Mouse (Mus musculus) liver, postnatal 0 days (tissue): ENCODE measurements around the gene Mypn. TPM values are rescaled to one million over a fixed set of nuclear protein-coding genes. Genes with fewer than 3 reads are reported as not detected.

Source experiments
- ATAC-seq: fragments of 200-750 bp; cut with Nextera tagmentation; 2 replicates; pipeline ENCODE4 v1.8.0; 2017; ENCODE audit warnings: mild to moderate bottlenecking, moderate library complexity
- DNase-seq: peaks from one replicate; pipeline ENCODE4 v3.0.0-alpha.2; 2016
- H3K27ac ChIP-seq: fragments of 300-500 bp; sonication (generic); 2 replicates; pipeline ENCODE4 v1.5.1; 2014; ENCODE audit warnings: antibody characterized with exemption, moderate library complexity, mild to moderate bottlenecking, low read depth
- H3K27me3 ChIP-seq: fragments of 300-500 bp; sonication (generic); 2 replicates; pipeline ENCODE4 v1.6.1; 2014; ENCODE audit warnings: low read length, control low read depth, mixed read lengths; ENCODE audit not compliant: insufficient read depth
- H3K36me3 ChIP-seq: fragments of 300-500 bp; sonication (generic); replicated peaks from 2 replicates; pipeline ENCODE4 v1.6.1; 2014; ENCODE audit warnings: mild to moderate bottlenecking, control low read depth, low read length, moderate library complexity, mixed read lengths; ENCODE audit not compliant: insufficient read depth
- H3K4me1 ChIP-seq: fragments of 300-500 bp; sonication (generic); 2 replicates; pipeline ENCODE4 v1.6.1; 2014; ENCODE audit warnings: antibody characterized with exemption, mild to moderate bottlenecking, control low read depth; ENCODE audit not compliant: insufficient read depth
- H3K4me2 ChIP-seq: fragments of 300-500 bp; sonication (generic); 2 replicates; pipeline ENCODE4 v1.6.1; 2014; ENCODE audit warnings: low read depth, mild to moderate bottlenecking, low read length, moderate library complexity, mixed read lengths
- H3K4me3 ChIP-seq: fragments of 300-500 bp; sonication (generic); 2 replicates; pipeline ENCODE4 v1.5.1; 2014; ENCODE audit warnings: low read depth, low read length
- H3K9ac ChIP-seq: fragments of 300-500 bp; sonication (generic); replicated peaks from 2 replicates; pipeline ENCODE4 v1.6.1; 2014; ENCODE audit warnings: mild to moderate bottlenecking, moderate library complexity
- H3K9me3 ChIP-seq: fragments of 300-500 bp; sonication (generic); 2 replicates; pipeline ENCODE4 v1.6.1; 2016; ENCODE audit warnings: mild to moderate bottlenecking, control low read depth, low read length, mixed read lengths
- CTCF ChIP-seq: sonication (generic); IDR thresholded peaks from 2 replicates; pipeline ENCODE4 v1.5.1; 2016; ENCODE audit warnings: antibody characterized with exemption, low read depth
- EP300 ChIP-seq: IDR thresholded peaks from 2 replicates; pipeline ENCODE4 v1.6.1; 2016; ENCODE audit warnings: antibody characterized with exemption, low read depth, mild to moderate bottlenecking
- WGBS: fragments of 180-500 bp; shearing (Covaris S2); extraction: QIAGEN DNeasy Blood & Tissue Kit; methylation state at CpG from one replicate; pipeline ENCODE4 v1.1.7; 2014; ENCODE audit not compliant: insufficient replicate concordance; 5-methylcytosine and 5-hydroxymethylcytosine counted together
- polyA plus RNA-seq: library from polyadenylated mRNA; unstranded; fragments of >200 nt; fragmentation: Nextera tagmentation; extraction: Ambion mirVana; gene quantifications from 2 replicates; pipeline ENCODE4 v1.2.1, GENCODE M21; 2015

Gene Mypn
- polyA plus RNA-seq, 1 experiment from 2014 or later, result 0.04 TPM

GRCm38 (mm10) chr10:63091915-63092314 is 111.8 kb downstream of the Mypn start:
- ATAC-seq (peak; percentile 80), DNase-seq (peak; percentile 30)
- H3K4me1 ChIP-seq, result no peaks in the 10 kb centered on the region; the same call in 1 of the 2 replicates
- H3K4me3 ChIP-seq, result no peak overlapping the region
- H3K27ac ChIP-seq, result no peak overlapping the region
- no peak overlapping the region for H3K9ac ChIP-seq
- no peaks in the 10 kb centered on the region for H3K9me3 ChIP-seq
- TF ChIP-seq EP300 (no peak), CTCF (no peak)
- no peaks in the 10 kb centered on the region for H3K36me3 ChIP-seq
- no peaks in the 10 kb centered on the region for H3K27me3 ChIP-seq
- 50% methylated on average over 7 of the region's 7 CpGs for WGBS
- no peak overlapping the region for H3K4me2 ChIP-seq

- no peaks in the 10 kb centered on the region for H3K9me3 ChIP-seq
- no peaks in the 10 kb centered on the region for H3K27me3 ChIP-seq
- H3K4me2 ChIP-seq, result peak overlapping the region; percentile 64
- H3K4me1 ChIP-seq, result no peaks in the 10 kb centered on the region; the same call in none of the 2 replicates
- no peaks in the 10 kb centered on the region for H3K36me3 ChIP-seq
- no peak overlapping the region for H3K27ac ChIP-seq
- WGBS, result 14% methylated on average over 26 of the region's 26 CpGs
- no peak for ATAC-seq
- no peak for DNase-seq
- no peak for TF ChIP-seq EP300
- no peak for TF ChIP-seq CTCF
- H3K4me3 ChIP-seq, result 0 out of 2 replicates have a peak overlapping the region, but pooled peaks have one; percentile 19
- 0 out of 2 replicates have a peak overlapping the region, but pooled peaks have one; percentile 7 for H3K9ac ChIP-seq
These were observed 113.8 kb downstream of the Mypn start for GRCm38 (mm10) chr10:63089758-63090571.

GRCm38 (mm10) chr10:63089103-63089757 is 114.5 kb downstream of the Mypn start:
- H3K4me2 ChIP-seq, result peak overlapping the region; percentile 64
- no peak for ATAC-seq
- no peak for TF ChIP-seq EP300
- no peak for TF ChIP-seq CTCF
- WGBS, result 35% methylated on average over 8 of the region's 8 CpGs
- DNase-seq, result no peak
- H3K9me3 ChIP-seq, result no peaks in the 10 kb centered on the region
- no peaks in the 10 kb centered on the region for H3K27me3 ChIP-seq
- no peak overlapping the region for H3K9ac ChIP-seq
- H3K36me3 ChIP-seq, result no peaks in the 10 kb centered on the region
- H3K4me1 ChIP-seq, result no peaks in the 10 kb centered on the region; the same call in none of the 2 replicates
- no peak overlapping the region for H3K27ac ChIP-seq
- no peak overlapping the region for H3K4me3 ChIP-seq

- ATAC-seq (peak; percentile 56; the same call in 1 of the 2 replicates), DNase-seq (no peak)
- Histone ChIP-seq H3K9me3 (no peaks in the 10 kb centered on the region), H3K4me1 (no peaks in the 10 kb centered on the region; the same call in none of the 2 replicates), H3K9ac (no peak overlapping the region), H3K27me3 (no peaks in the 10 kb centered on the region), H3K4me3 (no peak overlapping the region), H3K27ac (no peak overlapping the region), H3K4me2 (no peak overlapping the region), H3K36me3 (no peaks in the 10 kb centered on the region)
- no peak for TF ChIP-seq CTCF
- peak; percentile 11; the same call in 1 of the 2 replicates for TF ChIP-seq EP300
- 43% methylated on average over 10 of the region's 10 CpGs for WGBS
These were observed 117.4 kb downstream of the Mypn start for GRCm38 (mm10) chr10:63086304-63086703.

- DNase-seq (peak; percentile 82), ATAC-seq (peak; percentile 35)
- TF ChIP-seq EP300 (no peak), CTCF (peak; percentile 88)
- no peaks in the 10 kb centered on the region for H3K9me3 ChIP-seq
- no peak overlapping the region for H3K9ac ChIP-seq
- H3K27ac ChIP-seq, result no peak overlapping the region
- H3K4me3 ChIP-seq, result no peak overlapping the region
- WGBS, result 17% methylated on average over 5 of the region's 5 CpGs
- no peaks in the 10 kb centered on the region; the same call in none of the 2 replicates for H3K36me3 ChIP-seq
- H3K4me1 ChIP-seq, result no peaks in the 10 kb centered on the region
- H3K4me2 ChIP-seq, result no peak overlapping the region
- H3K27me3 ChIP-seq, result no peaks in the 10 kb centered on the region
These were observed 137.8 kb downstream of the Mypn start for GRCm38 (mm10) chr10:63065988-63066387.

Other genes with a start within 250 kb of the Mypn start
- 2.8 and 2.9 TPM in 2 replicates for gene Rufy2, start 223.7 kb downstream of the Mypn start, polyA plus RNA-seq
- 12.1 and 12.4 TPM in 2 replicates for gene Hnrnph3, start 179.7 kb downstream of the Mypn start, polyA plus RNA-seq
- 15.0 and 17.3 TPM in 2 replicates for gene Pbld2, start 179.6 kb downstream of the Mypn start, polyA plus RNA-seq
- 66.9 and 67.6 TPM in 2 replicates for gene Pbld1, start 143.8 kb downstream of the Mypn start, polyA plus RNA-seq
- 0.08 and 0.61 TPM in 2 replicates for gene Atoh7, start 104.3 kb downstream of the Mypn start, polyA plus RNA-seq
- gene Herc4, start 39.9 kb upstream of the Mypn start, polyA plus RNA-seq, result 22.5 and 22.9 TPM in 2 replicates
- 2.8 and 3.1 TPM in 2 replicates for gene Sirt1, start 177.8 kb upstream of the Mypn start, polyA plus RNA-seq
- gene Dnajc12, start 178.5 kb upstream of the Mypn start, polyA plus RNA-seq, result 14.8 and 15.4 TPM in 2 replicates
- gene Gm7075, start 217.8 kb upstream of the Mypn start, polyA plus RNA-seq, result not detected in 2 replicates
- 0.05 TPM in 1 of 2 replicates, not detected in the other for gene Ctnna3, start 226.1 kb upstream of the Mypn start, polyA plus RNA-seq